Mouse (Mus musculus): ENCODE data around the gene Elf5. TPM values are rescaled to one million over a fixed set of nuclear protein-coding genes. Genes with fewer than 3 reads are reported as not detected.

The Elf5 gene
- polyA plus RNA-seq, 1 experiment from 2014 or later, result 0.11 TPM

DNA sequence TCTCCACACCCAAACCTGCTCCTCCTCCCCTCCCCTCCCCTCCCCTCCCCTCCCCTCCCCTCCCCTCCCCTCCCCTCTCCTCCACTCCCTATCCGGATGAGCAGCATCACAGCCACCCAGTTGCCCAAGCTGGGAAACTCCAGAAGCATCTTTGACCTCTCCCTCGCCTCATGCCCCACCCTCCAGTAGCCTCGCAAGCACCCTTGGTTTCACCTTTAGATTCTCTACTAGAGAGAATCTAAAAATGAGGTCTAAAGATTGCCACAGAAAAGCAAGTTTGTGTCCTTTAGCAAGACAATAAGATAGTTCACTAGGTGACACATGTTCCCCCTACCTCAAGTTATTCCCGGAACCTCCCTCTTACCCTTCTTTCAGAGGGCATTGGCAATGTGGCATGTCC lies 19.9 kb upstream of the Elf5 start:
- Histone ChIP-seq H3K9me3 (ENCODE audit: control insufficient read depth, low read length) (peaks cover 6% of the 10 kb centered on the region; the same call in 1 of the 2 replicates), H3K27ac (replicated peaks in 1 of 2; ENCODE audit: control insufficient read depth in 1 of 2, insufficient read depth in 1 of 2, low read depth in 2 of 2, low read length in 2 of 2) (no peak overlapping the region), H3K4me2 (ENCODE audit: low read length) (no peak overlapping the region), H3K27me3 (ENCODE audit: control insufficient read depth, insufficient read depth, low read length) (no peaks in the 10 kb centered on the region), H3K36me3 (ENCODE audit: control insufficient read depth, insufficient read depth, low read length) (no peaks in the 10 kb centered on the region), H3K4me1 (ENCODE audit: control insufficient read depth in 2 of 2, insufficient read depth in 2 of 2, low read length in 2 of 2) (no peaks in the 10 kb centered on the region), H3K4me3 (ENCODE audit: control insufficient read depth in 1 of 2, insufficient read depth in 1 of 2, low read depth in 1 of 2, low read length in 2 of 2) (no peak overlapping the region), H3K9ac (ENCODE audit: low read length) (no peak overlapping the region)
- ATAC-seq (ENCODE audit: insufficient number of reproducible peaks, insufficient read depth, low FRiP score, low read depth), result no peak
- 62% methylated on average over 4 of the region's 4 CpGs for WGBS

GRCm38 (mm10) chr2:103398110-103398509 lies 13.4 kb upstream of the Elf5 start:
- H3K9ac ChIP-seq (ENCODE audit: low read length), result no peak overlapping the region
- no peak overlapping the region for H3K27ac ChIP-seq (replicated peaks in 1 of 2; ENCODE audit: control insufficient read depth in 1 of 2, insufficient read depth in 1 of 2, low read depth in 2 of 2, low read length in 2 of 2)
- H3K9me3 ChIP-seq (ENCODE audit: control insufficient read depth, low read length), result peaks cover 6% of the 10 kb centered on the region; the same call in 1 of the 2 replicates
- 78% methylated on average over 6 of the region's 6 CpGs for WGBS
- no peaks in the 10 kb centered on the region for H3K4me1 ChIP-seq (ENCODE audit: control insufficient read depth in 2 of 2, insufficient read depth in 2 of 2, low read length in 2 of 2)
- no peak overlapping the region for H3K4me3 ChIP-seq (ENCODE audit: control insufficient read depth in 1 of 2, insufficient read depth in 1 of 2, low read depth in 1 of 2, low read length in 2 of 2)
- ATAC-seq (ENCODE audit: insufficient number of reproducible peaks, insufficient read depth, low FRiP score, low read depth), result no peak
- H3K4me2 ChIP-seq (ENCODE audit: low read length), result no peak overlapping the region
- no peaks in the 10 kb centered on the region for H3K27me3 ChIP-seq (ENCODE audit: control insufficient read depth, insufficient read depth, low read length)
- H3K36me3 ChIP-seq (ENCODE audit: control insufficient read depth, insufficient read depth, low read length), result no peaks in the 10 kb centered on the region

DNA sequence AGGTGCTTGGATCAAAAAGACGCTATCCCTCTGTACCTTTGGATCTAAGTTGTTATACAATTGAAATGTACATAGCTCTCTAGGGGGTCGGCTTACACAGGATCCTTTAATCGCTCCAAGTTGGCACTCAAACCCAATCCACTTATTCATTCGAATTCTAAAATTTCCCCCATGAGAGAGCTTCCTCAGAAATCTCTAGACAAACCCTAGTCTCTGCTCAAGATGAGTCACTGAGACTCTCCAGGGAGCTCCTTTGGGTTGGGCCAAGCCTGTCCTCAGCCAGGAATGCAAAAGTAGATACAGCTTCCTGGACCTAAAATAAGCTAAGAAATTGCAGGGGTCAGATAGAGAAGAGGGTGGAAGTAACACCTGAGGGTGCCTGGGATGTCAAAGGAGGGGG lies 10.8 kb upstream of the Elf5 start:
- 81% methylated on average over 4 of the region's 4 CpGs for WGBS
- Histone ChIP-seq H3K27me3 (ENCODE audit: control insufficient read depth, insufficient read depth, low read length) (no peaks in the 10 kb centered on the region), H3K9ac (ENCODE audit: low read length) (no peak overlapping the region), H3K36me3 (ENCODE audit: control insufficient read depth, insufficient read depth, low read length) (no peaks in the 10 kb centered on the region), H3K4me3 (ENCODE audit: control insufficient read depth in 1 of 2, insufficient read depth in 1 of 2, low read depth in 1 of 2, low read length in 2 of 2) (no peak overlapping the region), H3K4me1 (ENCODE audit: control insufficient read depth in 2 of 2, insufficient read depth in 2 of 2, low read length in 2 of 2) (no peaks in the 10 kb centered on the region), H3K4me2 (ENCODE audit: low read length) (no peak overlapping the region), H3K9me3 (ENCODE audit: control insufficient read depth, low read length) (no peaks in the 10 kb centered on the region), H3K27ac (replicated peaks in 1 of 2; ENCODE audit: control insufficient read depth in 1 of 2, insufficient read depth in 1 of 2, low read depth in 2 of 2, low read length in 2 of 2) (no peak overlapping the region)
- ATAC-seq (ENCODE audit: insufficient number of reproducible peaks, insufficient read depth, low FRiP score, low read depth), result no peak

DNA sequence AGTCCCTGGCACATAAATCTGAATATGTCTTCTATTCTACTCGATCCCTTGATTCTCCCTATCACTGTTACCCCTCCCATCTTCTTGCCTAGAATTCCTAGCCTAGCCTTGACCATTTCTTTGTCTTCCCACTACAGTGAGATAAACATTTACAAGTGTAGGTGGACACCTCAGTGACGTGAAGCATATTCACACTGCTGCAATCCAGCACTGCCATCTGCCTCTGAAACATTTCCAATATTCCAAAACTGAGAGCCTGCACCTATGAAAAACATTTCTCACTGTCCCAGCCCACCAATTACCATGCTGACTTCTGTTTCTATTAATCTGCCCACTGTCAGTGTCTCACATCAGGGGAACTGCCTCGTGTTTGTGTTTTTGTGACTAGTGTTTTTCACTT lies 5.2 kb upstream of the Elf5 start:
- Histone ChIP-seq H3K27ac (replicated peaks in 1 of 2; ENCODE audit: control insufficient read depth in 1 of 2, insufficient read depth in 1 of 2, low read depth in 2 of 2, low read length in 2 of 2) (no peak overlapping the region), H3K36me3 (ENCODE audit: control insufficient read depth, insufficient read depth, low read length) (no peaks in the 10 kb centered on the region), H3K9me3 (ENCODE audit: control insufficient read depth, low read length) (no peaks in the 10 kb centered on the region), H3K4me3 (ENCODE audit: control insufficient read depth in 1 of 2, insufficient read depth in 1 of 2, low read depth in 1 of 2, low read length in 2 of 2) (no peak overlapping the region), H3K27me3 (ENCODE audit: control insufficient read depth, insufficient read depth, low read length) (no peaks in the 10 kb centered on the region), H3K4me2 (ENCODE audit: low read length) (no peak overlapping the region), H3K4me1 (ENCODE audit: control insufficient read depth in 2 of 2, insufficient read depth in 2 of 2, low read length in 2 of 2) (no peaks in the 10 kb centered on the region), H3K9ac (ENCODE audit: low read length) (no peak overlapping the region)
- no peak for ATAC-seq (ENCODE audit: insufficient number of reproducible peaks, insufficient read depth, low FRiP score, low read depth)
- WGBS, result 67% methylated on average over 3 of the region's 3 CpGs

DNA sequence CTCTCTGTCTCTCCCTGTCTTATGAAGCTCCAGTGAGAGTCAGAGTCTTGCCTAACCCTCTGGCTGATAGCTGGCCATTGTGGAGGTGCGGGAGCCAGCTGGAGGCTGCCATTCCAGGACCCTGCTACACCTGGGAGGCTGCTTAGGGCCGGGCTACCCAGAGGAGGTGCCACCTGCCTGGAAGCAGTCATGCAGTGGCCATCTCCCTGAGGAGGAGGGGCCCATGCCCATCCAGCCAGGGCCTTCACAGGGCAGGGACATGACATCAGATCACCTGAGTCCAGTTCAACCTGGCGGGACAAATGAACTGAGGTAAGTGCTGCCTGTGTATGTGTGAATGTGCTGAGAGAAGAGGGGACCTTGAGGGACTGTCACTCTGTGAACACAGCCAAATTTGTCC lies 328 bp downstream of the Elf5 start:
- 90% methylated on average over 3 of the region's 3 CpGs for WGBS
- ATAC-seq (ENCODE audit: insufficient number of reproducible peaks, insufficient read depth, low FRiP score, low read depth), result no peak
- no peaks in the 10 kb centered on the region for H3K4me1 ChIP-seq (ENCODE audit: control insufficient read depth in 2 of 2, insufficient read depth in 2 of 2, low read length in 2 of 2)

DNA sequence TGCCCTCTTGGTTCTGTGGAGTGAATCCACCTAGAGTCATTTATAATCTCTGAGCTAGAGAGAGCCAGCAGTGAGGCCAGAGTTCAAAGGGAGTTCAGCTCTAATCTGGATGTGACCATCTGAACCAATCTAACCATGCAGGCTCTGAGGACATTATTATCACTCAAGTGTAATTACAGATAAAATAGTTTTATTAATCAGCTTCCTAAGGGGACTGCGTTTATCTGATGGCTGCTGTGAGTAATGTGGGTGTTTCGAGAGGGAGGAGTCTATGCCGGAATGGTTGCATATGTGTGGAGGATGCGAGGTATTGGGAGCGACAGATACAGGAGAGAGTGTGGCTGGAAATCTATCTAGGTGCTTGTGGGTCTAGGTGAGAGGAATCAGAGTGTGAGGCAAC lies 1.9 kb downstream of the Elf5 start:
- no peaks in the 10 kb centered on the region for H3K9me3 ChIP-seq (ENCODE audit: control insufficient read depth, low read length)
- no peak overlapping the region for H3K27ac ChIP-seq (replicated peaks in 1 of 2; ENCODE audit: control insufficient read depth in 1 of 2, insufficient read depth in 1 of 2, low read depth in 2 of 2, low read length in 2 of 2)
- no peak overlapping the region for H3K9ac ChIP-seq (ENCODE audit: low read length)
- 60% methylated on average over 5 of the region's 5 CpGs for WGBS
- H3K4me3 ChIP-seq (ENCODE audit: control insufficient read depth in 1 of 2, insufficient read depth in 1 of 2, low read depth in 1 of 2, low read length in 2 of 2), result no peak overlapping the region
- no peaks in the 10 kb centered on the region for H3K4me1 ChIP-seq (ENCODE audit: control insufficient read depth in 2 of 2, insufficient read depth in 2 of 2, low read length in 2 of 2)
- no peak overlapping the region for H3K4me2 ChIP-seq (ENCODE audit: low read length)
- no peaks in the 10 kb centered on the region for H3K27me3 ChIP-seq (ENCODE audit: control insufficient read depth, insufficient read depth, low read length)
- H3K36me3 ChIP-seq (ENCODE audit: control insufficient read depth, insufficient read depth, low read length), result no peaks in the 10 kb centered on the region
- ATAC-seq (ENCODE audit: insufficient number of reproducible peaks, insufficient read depth, low FRiP score, low read depth), result no peak

More for the DNA sequence above, 328 bp downstream of the Elf5 start:
- no peaks in the 10 kb centered on the region for H3K27me3 ChIP-seq (ENCODE audit: control insufficient read depth, insufficient read depth, low read length)
- no peak overlapping the region for H3K27ac ChIP-seq (replicated peaks in 1 of 2; ENCODE audit: control insufficient read depth in 1 of 2, insufficient read depth in 1 of 2, low read depth in 2 of 2, low read length in 2 of 2)
- no peaks in the 10 kb centered on the region for H3K36me3 ChIP-seq (ENCODE audit: control insufficient read depth, insufficient read depth, low read length)
- H3K9ac ChIP-seq (ENCODE audit: low read length), result no peak overlapping the region
- H3K9me3 ChIP-seq (ENCODE audit: control insufficient read depth, low read length), result no peaks in the 10 kb centered on the region
- H3K4me2 ChIP-seq (ENCODE audit: low read length), result no peak overlapping the region
- H3K4me3 ChIP-seq (ENCODE audit: control insufficient read depth in 1 of 2, insufficient read depth in 1 of 2, low read depth in 1 of 2, low read length in 2 of 2), result no peak overlapping the region

DNA sequence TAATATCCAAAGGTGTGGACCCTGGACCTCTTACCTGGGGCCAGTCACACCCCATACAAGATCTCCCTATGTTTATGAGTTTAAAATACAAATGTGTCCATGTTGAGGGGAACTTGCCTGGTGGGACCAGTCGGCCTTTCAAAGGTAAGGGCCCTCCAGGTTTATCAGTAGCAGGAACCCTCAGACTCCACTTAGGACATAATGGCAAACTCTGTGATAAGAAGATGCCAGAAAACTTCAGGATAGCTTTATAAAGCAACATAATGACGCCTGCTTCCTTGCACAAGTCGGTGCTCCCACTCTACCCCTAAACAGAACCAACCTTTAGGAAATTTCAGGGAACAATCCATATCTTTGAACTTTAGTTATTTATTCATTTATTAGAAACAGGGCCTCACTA lies 4.3 kb downstream of the Elf5 start:
- Histone ChIP-seq H3K27ac (replicated peaks in 1 of 2; ENCODE audit: control insufficient read depth in 1 of 2, insufficient read depth in 1 of 2, low read depth in 2 of 2, low read length in 2 of 2) (no peak overlapping the region), H3K9me3 (ENCODE audit: control insufficient read depth, low read length) (no peaks in the 10 kb centered on the region), H3K4me2 (ENCODE audit: low read length) (no peak overlapping the region), H3K36me3 (ENCODE audit: control insufficient read depth, insufficient read depth, low read length) (no peaks in the 10 kb centered on the region), H3K27me3 (ENCODE audit: control insufficient read depth, insufficient read depth, low read length) (no peaks in the 10 kb centered on the region), H3K4me3 (ENCODE audit: control insufficient read depth in 1 of 2, insufficient read depth in 1 of 2, low read depth in 1 of 2, low read length in 2 of 2) (no peak overlapping the region), H3K4me1 (ENCODE audit: control insufficient read depth in 2 of 2, insufficient read depth in 2 of 2, low read length in 2 of 2) (peaks cover 2 to 3% of the 10 kb centered on the region in 2 experiments; a peak in 1 of 4 replicates), H3K9ac (ENCODE audit: low read length) (no peak overlapping the region)
- 27% methylated on average over 3 of the region's 3 CpGs for WGBS
- ATAC-seq (ENCODE audit: insufficient number of reproducible peaks, insufficient read depth, low FRiP score, low read depth), result no peak

- H3K36me3 ChIP-seq (ENCODE audit: control insufficient read depth, insufficient read depth, low read length), result no peaks in the 10 kb centered on the region
- H3K9ac ChIP-seq (ENCODE audit: low read length), result no peak overlapping the region
- H3K4me1 ChIP-seq (ENCODE audit: control insufficient read depth in 2 of 2, insufficient read depth in 2 of 2, low read length in 2 of 2), result peaks cover 8 to 12% of the 10 kb centered on the region in 2 experiments; a peak in 3 of 4 replicates
- H3K4me3 ChIP-seq (ENCODE audit: control insufficient read depth in 1 of 2, insufficient read depth in 1 of 2, low read depth in 1 of 2, low read length in 2 of 2), result no peak overlapping the region
- no peaks in the 10 kb centered on the region for H3K27me3 ChIP-seq (ENCODE audit: control insufficient read depth, insufficient read depth, low read length)
- no peaks in the 10 kb centered on the region for H3K9me3 ChIP-seq (ENCODE audit: control insufficient read depth, low read length)
- H3K27ac ChIP-seq (replicated peaks in 1 of 2; ENCODE audit: control insufficient read depth in 1 of 2, insufficient read depth in 1 of 2, low read depth in 2 of 2, low read length in 2 of 2), result no peak overlapping the region
- no peak for ATAC-seq (ENCODE audit: insufficient number of reproducible peaks, insufficient read depth, low FRiP score, low read depth)
- no peak overlapping the region for H3K4me2 ChIP-seq (ENCODE audit: low read length)
- 49% methylated on average over 15 of the region's 15 CpGs for WGBS
Measured at GRCm38 (mm10) chr2:103420650-103421507, 9.4 kb downstream of the Elf5 start.
